Mouse (Mus musculus): ENCODE results near the gene Ndufv1.
"Not testable (repeated sequence)": the region's sequence is repeated elsewhere in the genome, so short reads cannot be mapped to it uniquely, and the experiment has no call there.

Ndufv1 gene

DNA sequence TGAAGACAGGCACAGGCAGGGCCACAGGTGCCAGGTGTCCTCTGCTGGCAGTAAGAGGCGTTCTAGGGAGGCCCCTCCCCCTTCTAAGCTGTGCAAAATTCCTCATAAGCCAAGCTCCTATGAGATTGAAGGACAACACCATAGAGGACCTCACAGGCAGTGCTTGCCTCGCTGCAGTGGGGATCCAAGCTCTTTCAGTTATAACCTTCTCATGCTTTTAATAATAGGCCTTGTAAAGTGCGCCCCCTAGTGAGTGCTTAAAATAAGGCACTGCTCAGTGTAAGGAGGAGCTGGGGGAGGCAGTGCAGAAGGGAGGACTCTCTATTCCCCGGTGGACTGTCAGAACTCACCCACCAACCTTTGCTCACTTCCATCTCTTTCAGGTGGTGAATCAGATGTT is 32.3 kb downstream of the Ndufv1 start:
- DNase-seq (ENCODE audit: extremely low spot score, low spot score), result peak; percentile 73

- DNase-seq (ENCODE audit: extremely low spot score, low spot score), result no peak
Observed at GRCm38 (mm10) chr19:3975866-3976265, 36.7 kb downstream of the Ndufv1 start.

GRCm38 (mm10) chr19:3974608-3975007 is 38.0 kb downstream of the Ndufv1 start:
- DNase-seq (ENCODE audit: extremely low spot score, low spot score), result not testable (repeated sequence)

- no peak for DNase-seq (ENCODE audit: extremely low spot score, low spot score)
Observed at GRCm38 (mm10) chr19:3972229-3972628, 40.4 kb downstream of the Ndufv1 start, which contains the start of gene Aldh3b2. Gene Aldh3b2 (plus strand): TSS chr19:3972328.

DNA sequence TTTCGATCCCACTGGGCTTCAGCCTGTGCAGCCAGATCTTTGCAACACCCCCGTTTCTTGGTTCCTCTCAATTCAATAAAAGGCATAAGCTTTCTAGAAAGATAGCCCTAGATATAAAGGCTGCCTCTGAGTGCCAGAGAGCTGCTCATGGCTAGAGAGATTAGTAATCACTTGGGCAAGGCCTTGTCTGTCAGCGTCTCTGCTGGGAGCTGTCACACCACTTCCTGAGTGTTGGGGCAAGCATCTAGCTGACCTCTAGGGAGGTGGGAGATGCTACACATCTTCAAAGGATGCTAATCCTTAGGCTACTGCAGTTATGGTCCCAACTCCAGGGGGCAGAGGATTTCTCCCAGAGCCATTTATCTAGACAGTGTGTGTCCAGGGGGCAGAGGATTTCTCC is 45.3 kb downstream of the Ndufv1 start:
- no peak for DNase-seq (ENCODE audit: extremely low spot score, low spot score)

GRCm38 (mm10) chr19:3966330-3967075 is 46.1 kb downstream of the Ndufv1 start:
- no peak for DNase-seq (ENCODE audit: extremely low spot score, low spot score)

- no peak for DNase-seq (ENCODE audit: extremely low spot score, low spot score)
Observed at GRCm38 (mm10) chr19:3964030-3964429, 48.6 kb downstream of the Ndufv1 start.

DNA sequence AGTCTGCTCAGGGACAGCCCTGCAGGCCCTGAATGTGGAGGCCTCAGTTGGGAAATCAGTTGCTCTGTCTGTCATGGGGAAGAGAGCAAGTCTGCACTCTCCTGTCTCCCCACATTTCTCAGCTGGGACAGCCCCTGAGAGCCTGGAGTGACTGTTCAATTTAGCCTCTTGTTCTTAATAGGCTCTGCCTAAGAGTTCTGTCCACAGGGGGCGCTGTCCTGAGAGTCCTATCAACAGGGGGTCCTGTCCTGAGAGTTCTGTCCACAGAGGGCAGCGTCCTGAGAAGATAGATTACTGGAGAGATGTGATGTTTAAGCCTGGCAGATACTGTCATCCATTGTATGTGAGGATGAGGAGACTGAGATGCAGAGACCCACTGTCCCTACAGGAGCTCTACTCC is 50.1 kb downstream of the Ndufv1 start:
- no peak for DNase-seq (ENCODE audit: extremely low spot score, low spot score)

GRCm38 (mm10) chr19:3961805-3962204 is 50.8 kb downstream of the Ndufv1 start:
- not testable (repeated sequence) for DNase-seq (ENCODE audit: extremely low spot score, low spot score)

DNA sequence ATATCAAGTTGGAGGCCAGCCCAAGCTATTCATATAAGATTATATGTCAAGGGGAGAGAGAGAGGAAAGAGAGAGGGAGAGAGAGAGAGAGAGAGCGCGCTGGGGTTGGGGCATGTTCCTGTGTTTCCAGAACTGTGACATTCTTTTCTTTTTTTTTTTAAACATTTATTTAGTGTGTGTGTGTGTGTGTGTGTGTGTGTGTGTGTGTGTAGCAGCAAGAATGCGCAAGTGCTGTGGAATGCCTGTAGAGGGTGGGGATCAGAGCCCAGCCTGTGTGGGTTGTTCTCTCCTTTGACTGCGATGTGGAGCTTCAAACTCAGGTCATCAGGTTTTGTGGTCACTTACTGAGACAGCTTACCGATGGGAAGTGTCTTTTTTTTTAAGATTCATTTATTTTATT is 52.4 kb downstream of the Ndufv1 start:
- no peak for DNase-seq (ENCODE audit: extremely low spot score, low spot score)

DNA sequence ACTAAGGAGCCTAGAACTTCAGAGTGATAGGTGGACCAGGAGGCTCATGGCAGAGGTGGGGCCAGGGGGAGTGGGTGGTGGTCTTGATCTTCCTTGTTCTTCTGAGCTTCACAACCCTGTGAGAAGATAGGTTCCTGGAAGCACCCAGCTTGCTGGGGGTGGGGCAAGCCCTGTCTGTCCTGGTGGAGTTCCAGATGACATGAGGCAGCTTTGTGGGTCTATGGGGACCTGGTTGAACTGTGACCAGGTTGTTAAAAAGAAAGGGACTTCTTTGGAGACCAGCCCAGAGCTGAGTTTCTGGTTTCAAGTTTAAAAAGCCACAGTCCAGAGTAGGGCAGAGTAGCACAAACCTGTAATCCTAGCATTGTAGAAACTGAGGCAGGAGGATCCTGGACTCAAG is 53.6 kb downstream of the Ndufv1 start:
- no peak for DNase-seq (ENCODE audit: extremely low spot score, low spot score)

GRCm38 (mm10) chr19:3958470-3958869 is 54.1 kb downstream of the Ndufv1 start, which contains the start of gene Aldh3b3:
Gene Aldh3b3 (plus strand): TSS chr19:3958645.
- no peak for DNase-seq (ENCODE audit: extremely low spot score, low spot score)
